In genomic region chr1:57053836-57054235, GRCm38 (mm10) we compare ENCODE assay signal across 28 mouse cellular contexts.
"Had no signal": no experiment of that assay in that cellular context is flagged by ENCODE, and none has a peak within 500 bp of the region (broad histone marks: within the 10 kb centered on the region; RNA-seq: fewer than 3 reads in every experiment).

No protein-coding gene starts in this region.

- ATAC-seq: hindbrain, embryonic 16.5 days; inflammation-experienced regulatory T-cells, adult 6 months; intestine, embryonic 15.5 days; intestine, postnatal 0 days had no signal

- DNase-seq: gastrocnemius, adult 2 months; gastrocnemius, postnatal 10 days; gastrocnemius, postnatal 25 days; heart, adult 18-20 months; heart, postnatal 10 days; heart, postnatal 4 days; kidney, adult 18-20 months; kidney, adult 8-10 months; kidney, postnatal 10 days; kidney, postnatal 25 days; kidney, postnatal 4 days; liver; liver, embryonic 13.5 days had no signal

- H3K36me3 ChIP-seq: heart, embryonic 10.5 days; heart, embryonic 12.5 days; hindbrain, embryonic 10.5 days; hindbrain, embryonic 12.5 days; intestine, embryonic 15.5 days; limb, embryonic 10.5 days; limb, embryonic 12.5 days; liver, embryonic 13.5 days; liver, embryonic 15.5 days had no signal

- H3K4me3 ChIP-seq: gastrocnemius, adult 2 months; heart, embryonic 10.5 days; heart, embryonic 12.5 days; hindbrain, embryonic 10.5 days; hindbrain, embryonic 12.5 days; intestine, embryonic 15.5 days; layer of hippocampus, adult 2 months; left cerebral cortex, adult 2 months; limb, embryonic 10.5 days; limb, embryonic 12.5 days; liver, embryonic 13.5 days; liver, embryonic 15.5 days had no signal

- H3K4me1 ChIP-seq: heart, embryonic 10.5 days; heart, embryonic 12.5 days; hindbrain, embryonic 10.5 days; hindbrain, embryonic 12.5 days; intestine, embryonic 15.5 days; limb, embryonic 10.5 days; limb, embryonic 12.5 days; liver, embryonic 13.5 days; liver, embryonic 15.5 days had no signal

- H3K4me2 ChIP-seq: heart, embryonic 12.5 days; hindbrain, embryonic 12.5 days; hindbrain, embryonic 14.5 days; intestine, embryonic 15.5 days; limb, embryonic 12.5 days; liver, embryonic 11.5 days; liver, embryonic 13.5 days; liver, embryonic 15.5 days had no signal

- H3K27me3 ChIP-seq: heart, embryonic 12.5 days; hindbrain, embryonic 12.5 days; intestine, embryonic 15.5 days; limb, embryonic 12.5 days; liver, embryonic 13.5 days; liver, embryonic 15.5 days had no signal

- H3K9ac ChIP-seq: heart, embryonic 12.5 days; hindbrain, embryonic 12.5 days; hindbrain, embryonic 14.5 days; intestine, embryonic 15.5 days; limb, embryonic 12.5 days; liver, embryonic 13.5 days; liver, embryonic 15.5 days had no signal

- H3K9me3 ChIP-seq: heart, embryonic 10.5 days; hindbrain, embryonic 10.5 days; hindbrain, embryonic 12.5 days; intestine, embryonic 15.5 days; limb, embryonic 10.5 days; limb, embryonic 12.5 days; liver, embryonic 13.5 days; liver, embryonic 15.5 days had no signal

- H3K27ac ChIP-seq: gastrocnemius, adult 2 months; heart, embryonic 10.5 days; hindbrain, embryonic 10.5 days; hindbrain, embryonic 12.5 days; hindbrain, embryonic 14.5 days; intestine, embryonic 15.5 days; layer of hippocampus, adult 2 months; left cerebral cortex, adult 2 months; limb, embryonic 10.5 days; limb, embryonic 12.5 days; liver, embryonic 13.5 days; liver, embryonic 15.5 days had no signal
